Mouse (Mus musculus) thymus, postnatal 36 days (tissue): ENCODE data around the gene Elovl6.

Experiments
- DNase-seq, 2 experiments: peaks; one replicate each; pipeline ENCODE4 v3.0.0; 2022; ENCODE audit warnings: mixed read lengths in 2 of 2

The Elovl6 gene

GRCm38 (mm10) chr3:129612311-129613097 lies 80.3 kb downstream of the Elovl6 start:
- DNase-seq, result no peak

- no peak for DNase-seq
Observed at GRCm38 (mm10) chr3:129613756-129614155, 81.6 kb downstream of the Elovl6 start.

- no peak for DNase-seq
Observed at GRCm38 (mm10) chr3:129614216-129614615, 82.1 kb downstream of the Elovl6 start.

GRCm38 (mm10) chr3:129617450-129617849 lies 85.3 kb downstream of the Elovl6 start:
- no peak for DNase-seq

- no peak for DNase-seq
Observed at GRCm38 (mm10) chr3:129619194-129619775, 87.1 kb downstream of the Elovl6 start.

GRCm38 (mm10) chr3:129620802-129621201 lies 88.6 kb downstream of the Elovl6 start:
- no peak for DNase-seq

- DNase-seq, result no peak
Observed at GRCm38 (mm10) chr3:129621255-129621654, 89.1 kb downstream of the Elovl6 start.

GRCm38 (mm10) chr3:129622120-129622519 lies 90.0 kb downstream of the Elovl6 start:
- peak; percentile 48 to 53 for DNase-seq

- DNase-seq, result no peak
Observed at GRCm38 (mm10) chr3:129622705-129623104, 90.5 kb downstream of the Elovl6 start.

- DNase-seq, result no peak
Observed at GRCm38 (mm10) chr3:129624193-129624805, 92.1 kb downstream of the Elovl6 start.

- no peak for DNase-seq
Observed at GRCm38 (mm10) chr3:129627281-129627680, 95.1 kb downstream of the Elovl6 start.

- DNase-seq, result no peak
Observed at GRCm38 (mm10) chr3:129631018-129631417, 98.9 kb downstream of the Elovl6 start.

- DNase-seq, result no peak
Observed at GRCm38 (mm10) chr3:129631857-129632256, 99.7 kb downstream of the Elovl6 start.

GRCm38 (mm10) chr3:129633518-129633917 lies 101.4 kb downstream of the Elovl6 start:
- no peak for DNase-seq

- DNase-seq, result peak in 1 of 2 experiments; percentile 19
Observed at GRCm38 (mm10) chr3:129634260-129634901, 102.2 kb downstream of the Elovl6 start.

GRCm38 (mm10) chr3:129637446-129637845 lies 105.3 kb downstream of the Elovl6 start:
- no peak for DNase-seq

GRCm38 (mm10) chr3:129639701-129640100 lies 107.5 kb downstream of the Elovl6 start:
- DNase-seq, result no peak

- no peak for DNase-seq
Observed at GRCm38 (mm10) chr3:129640211-129641000, 108.3 kb downstream of the Elovl6 start.

GRCm38 (mm10) chr3:129641621-129642020 lies 109.5 kb downstream of the Elovl6 start:
- no peak for DNase-seq

- DNase-seq, result no peak
Observed at GRCm38 (mm10) chr3:129645409-129645808, 113.3 kb downstream of the Elovl6 start.

- DNase-seq, result no peak
Observed at GRCm38 (mm10) chr3:129646781-129647180, 114.6 kb downstream of the Elovl6 start.

- DNase-seq, result no peak
Observed at GRCm38 (mm10) chr3:129647312-129647711, 115.2 kb downstream of the Elovl6 start.

- no peak for DNase-seq
Observed at GRCm38 (mm10) chr3:129648598-129648997, 116.4 kb downstream of the Elovl6 start.
